Mouse (Mus musculus): ENCODE measurements at regions not wholly inside any gene's neighbourhood (a gene's known extent, or its start where the extent isn't known, plus 50 kb on each side); places are given as distances from the start of the nearest gene placed in this dataset.

GRCm38 (mm10) chr14:73947316-73947715 is 286.3 kb downstream of the Gm21750 start:
- in situ Hi-C loops (cut with MboI; ENCODE audit: unreplicated experiment in 2 of 2), result no loop called here

GRCm38 (mm10) chr14:73952511-73952910 is 291.5 kb downstream of the Gm21750 start:
- in situ Hi-C loops (cut with MboI; ENCODE audit: unreplicated experiment in 2 of 2), result no loop called here

- in situ Hi-C loops (cut with MboI; ENCODE audit: unreplicated experiment in 2 of 2), result no loop called here
Measured at GRCm38 (mm10) chr14:73978694-73979093, 317.7 kb downstream of the Gm21750 start.

GRCm38 (mm10) chr14:73996229-73996628 is 335.2 kb downstream of the Gm21750 start:
- in situ Hi-C loops (cut with MboI; ENCODE audit: unreplicated experiment in 2 of 2), result no loop called here

- in situ Hi-C loops (cut with MboI; ENCODE audit: unreplicated experiment in 2 of 2), result no loop called here
Measured at GRCm38 (mm10) chr14:73997796-73998195, 336.8 kb downstream of the Gm21750 start.

GRCm38 (mm10) chr14:73999409-73999909 is 338.4 kb downstream of the Gm21750 start:
- in situ Hi-C loops (cut with MboI; ENCODE audit: unreplicated experiment in 2 of 2), result no loop called here

- in situ Hi-C loops (cut with MboI; ENCODE audit: unreplicated experiment in 2 of 2), result no loop called here
Measured at GRCm38 (mm10) chr14:74006911-74007310, 345.9 kb downstream of the Gm21750 start.

- in situ Hi-C loops (cut with MboI; ENCODE audit: unreplicated experiment in 2 of 2), result no loop called here
Measured at GRCm38 (mm10) chr14:74011555-74011954, 350.5 kb downstream of the Gm21750 start.

- in situ Hi-C loops (cut with MboI; ENCODE audit: unreplicated experiment in 2 of 2), result no loop called here
Measured at GRCm38 (mm10) chr14:74019421-74019820, 358.4 kb downstream of the Gm21750 start.

GRCm38 (mm10) chr14:74047009-74047694 is 386.1 kb downstream of the Gm21750 start:
- in situ Hi-C loops (cut with MboI; ENCODE audit: unreplicated experiment in 2 of 2), result no loop called here

- in situ Hi-C loops (cut with MboI; ENCODE audit: unreplicated experiment in 2 of 2), result no loop called here
Measured at GRCm38 (mm10) chr14:74047695-74048280, 386.8 kb downstream of the Gm21750 start.

GRCm38 (mm10) chr14:74048386-74048785 is 387.4 kb downstream of the Gm21750 start:
- in situ Hi-C loops (cut with MboI; ENCODE audit: unreplicated experiment in 2 of 2), result no loop called here

GRCm38 (mm10) chr14:74066051-74066450 is 405.0 kb downstream of the Gm21750 start:
- in situ Hi-C loops (cut with MboI; ENCODE audit: unreplicated experiment in 2 of 2), result no loop called here

GRCm38 (mm10) chr14:74093016-74093415 is 432.0 kb downstream of the Gm21750 start:
- in situ Hi-C loops (cut with MboI; ENCODE audit: unreplicated experiment in 2 of 2), result no loop called here

- in situ Hi-C loops (cut with MboI; ENCODE audit: unreplicated experiment in 2 of 2), result no loop called here
Measured at GRCm38 (mm10) chr14:74099696-74100095, 438.7 kb downstream of the Gm21750 start.

GRCm38 (mm10) chr14:74112603-74113002 is 451.6 kb downstream of the Gm21750 start:
- in situ Hi-C loops (cut with MboI; ENCODE audit: unreplicated experiment in 2 of 2), result no loop called here

- in situ Hi-C loops (cut with MboI; ENCODE audit: unreplicated experiment in 2 of 2), result no loop called here
Measured at GRCm38 (mm10) chr14:74113116-74113515, 452.1 kb downstream of the Gm21750 start.

- in situ Hi-C loops (cut with MboI; ENCODE audit: unreplicated experiment in 2 of 2), result no loop called here
Measured at GRCm38 (mm10) chr14:74113556-74113955, 452.5 kb downstream of the Gm21750 start.

- in situ Hi-C loops (cut with MboI; ENCODE audit: unreplicated experiment in 2 of 2), result no loop called here
Measured at GRCm38 (mm10) chr14:74117686-74118085, 456.7 kb downstream of the Gm21750 start.

- in situ Hi-C loops (cut with MboI; ENCODE audit: unreplicated experiment in 2 of 2), result no loop called here
Measured at GRCm38 (mm10) chr14:74145202-74145700, 484.2 kb downstream of the Gm21750 start.

GRCm38 (mm10) chr14:74166221-74166620 is 474.4 kb upstream of the Htr2a start:
- in situ Hi-C loops (cut with MboI; ENCODE audit: unreplicated experiment in 2 of 2), result no loop called here
